Mouse (Mus musculus) lung, postnatal 0 days (tissue): ENCODE measurements around the gene Nnat. TPM values are rescaled to one million over a fixed set of nuclear protein-coding genes. Genes with fewer than 3 reads are reported as not detected.

ENCODE experiments used
- ATAC-seq: fragments of 200-750 bp; cut with Nextera tagmentation; 2 replicates; pipeline ENCODE4 v1.8.0; 2017; ENCODE audit warnings: moderate library complexity
- DNase-seq: peaks from one replicate; pipeline ENCODE4 v3.0.0-alpha.2; 2016; ENCODE audit warnings: low spot score
- H3K27ac ChIP-seq: fragments of 300-500 bp; sonication (generic); 2 replicates; pipeline ENCODE4 v1.5.1; 2014; ENCODE audit warnings: antibody characterized with exemption, mild to moderate bottlenecking, low read length, mixed read lengths
- H3K27me3 ChIP-seq: fragments of 300-500 bp; sonication (generic); replicated peaks from 2 replicates; pipeline ENCODE4 v1.6.1; 2014; ENCODE audit warnings: low read length, mixed read lengths; ENCODE audit not compliant: insufficient read depth
- H3K36me3 ChIP-seq: fragments of 300-500 bp; sonication (generic); 2 replicates; pipeline ENCODE4 v1.6.1; 2014; ENCODE audit warnings: low read length, mixed read lengths; ENCODE audit not compliant: insufficient read depth
- H3K4me1 ChIP-seq: fragments of 300-500 bp; sonication (generic); 2 replicates; pipeline ENCODE4 v1.6.1; 2014; ENCODE audit warnings: antibody characterized with exemption, low read depth, low read length, mixed read lengths; ENCODE audit not compliant: insufficient read depth
- H3K4me2 ChIP-seq: fragments of 300-500 bp; sonication (generic); replicated peaks from 2 replicates; pipeline ENCODE4 v1.6.1; 2014; ENCODE audit warnings: low read depth, mild to moderate bottlenecking, low read length, moderate library complexity, mixed read lengths
- H3K4me3 ChIP-seq: fragments of 300-500 bp; sonication (generic); 2 replicates; pipeline ENCODE4 v1.5.1; 2014; ENCODE audit warnings: low read depth, low read length
- H3K9ac ChIP-seq: fragments of 300-500 bp; sonication (generic); replicated peaks from 2 replicates; pipeline ENCODE4 v1.6.1; 2014; ENCODE audit warnings: low read depth, mild to moderate bottlenecking
- H3K9me3 ChIP-seq: fragments of 300-500 bp; sonication (generic); 2 replicates; pipeline ENCODE4 v1.6.1; 2016; ENCODE audit warnings: low read length, mixed read lengths
- CTCF ChIP-seq: IDR thresholded peaks from 2 replicates; pipeline ENCODE4 v1.5.1; 2016; ENCODE audit warnings: antibody characterized with exemption, mild to moderate bottlenecking
- EP300 ChIP-seq: IDR thresholded peaks from 2 replicates; pipeline ENCODE4 v1.6.1; 2016; ENCODE audit warnings: antibody characterized with exemption, mild to moderate bottlenecking, control low read depth
- WGBS: fragments of 180-500 bp; shearing (Covaris S2); extraction: QIAGEN DNeasy Blood & Tissue Kit; methylation state at CpG from one replicate; pipeline ENCODE4 v1.1.7; 2014; 5-methylcytosine and 5-hydroxymethylcytosine counted together
- polyA plus RNA-seq: library from polyadenylated mRNA; unstranded; fragments of >200 nt; fragmentation: Nextera tagmentation; extraction: Ambion mirVana; gene quantifications from 2 replicates; pipeline ENCODE4 v1.2.1, GENCODE M21; 2015

Gene Nnat
- polyA plus RNA-seq, 1 experiment from 2014 or later: 101 TPM

DNA sequence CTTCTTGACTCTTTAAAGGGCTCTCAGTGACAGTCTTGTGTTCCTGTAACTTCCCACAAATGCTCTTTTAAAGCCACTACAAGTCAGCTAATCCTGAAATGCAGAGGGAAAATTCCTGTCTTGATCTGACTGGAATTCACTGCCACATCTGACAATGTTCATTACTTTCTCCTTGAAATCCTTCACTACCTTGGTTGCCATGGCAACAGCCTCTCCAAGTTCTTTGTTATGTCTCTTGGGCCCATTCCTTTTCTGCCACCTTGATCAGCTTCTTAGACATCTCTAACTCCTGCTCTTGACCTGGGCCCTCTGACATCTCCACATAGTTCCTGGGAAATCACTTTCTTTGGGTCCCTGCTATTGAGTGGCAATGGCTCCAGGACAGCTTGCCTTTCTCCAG lies 13.2 kb upstream of the Nnat start:
- Histone ChIP-seq H3K36me3 (peaks cover 5% of the 10 kb centered on the region; the same call in 1 of the 2 replicates), H3K27me3 (no peaks in the 10 kb centered on the region), H3K4me1 (no peaks in the 10 kb centered on the region), H3K4me3 (no peak overlapping the region), H3K9ac (no peak overlapping the region), H3K4me2 (no peak overlapping the region), H3K9me3 (no peaks in the 10 kb centered on the region), H3K27ac (no peak overlapping the region)
- ATAC-seq (no peak), DNase-seq (peak; percentile 27)
- TF ChIP-seq CTCF (no peak), EP300 (no peak)

DNA sequence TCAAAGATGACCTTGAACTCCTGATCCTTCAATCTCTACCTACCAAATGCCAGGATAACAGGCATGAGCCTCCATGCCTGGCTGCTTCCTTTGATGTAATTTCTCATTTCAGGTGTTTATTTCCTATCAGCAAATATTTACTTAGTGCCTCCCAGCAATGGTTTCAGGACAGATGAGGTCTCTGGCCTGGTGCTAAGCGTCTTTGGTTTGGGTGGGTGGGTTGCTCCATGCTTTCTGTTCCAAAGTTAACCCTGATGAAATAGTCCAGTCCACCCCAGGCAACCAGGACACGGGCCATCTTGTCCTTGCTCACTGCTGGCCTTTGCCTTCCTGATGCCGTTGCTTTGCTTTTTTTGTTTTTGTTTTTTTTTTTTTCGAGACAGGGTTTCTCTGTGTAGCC lies 9.6 kb upstream of the Nnat start:
- ATAC-seq (no peak), DNase-seq (no peak)
- Histone ChIP-seq H3K4me1 (peaks cover 13% of the 10 kb centered on the region), H3K27me3 (no peaks in the 10 kb centered on the region), H3K9me3 (no peaks in the 10 kb centered on the region), H3K36me3 (peaks cover 5% of the 10 kb centered on the region; the same call in 1 of the 2 replicates), H3K4me2 (no peak overlapping the region), H3K4me3 (no peak overlapping the region), H3K27ac (no peak overlapping the region), H3K9ac (no peak overlapping the region)
- TF ChIP-seq EP300: no peak
- no peak for TF ChIP-seq CTCF
- 72% methylated on average over 4 of the region's 4 CpGs for WGBS

GRCm38 (mm10) chr2:157552158-157552886 lies 7.6 kb upstream of the Nnat start:
- Histone ChIP-seq H3K9me3 (no peaks in the 10 kb centered on the region), H3K4me3 (no peak overlapping the region), H3K36me3 (peaks cover 5% of the 10 kb centered on the region; the same call in 1 of the 2 replicates), H3K4me1 (peaks cover 24% of the 10 kb centered on the region), H3K9ac (no peak overlapping the region), H3K27ac (no peak overlapping the region), H3K27me3 (no peaks in the 10 kb centered on the region), H3K4me2 (no peak overlapping the region)
- peak; percentile 79 for DNase-seq
- 56% methylated on average over 10 of the region's 10 CpGs for WGBS
- peak; percentile 88 for ATAC-seq
- TF ChIP-seq CTCF (no peak), EP300 (no peak)

- 43% methylated on average over 5 of the region's 5 CpGs for WGBS
- peaks cover 4% of the 10 kb centered on the region for H3K9me3 ChIP-seq
- peaks cover 24% of the 10 kb centered on the region for H3K4me1 ChIP-seq
- 0 out of 2 replicates have a peak, but pooled peaks cover 4% of the 10 kb centered on the region for H3K36me3 ChIP-seq
- no peak overlapping the region for H3K4me2 ChIP-seq
- peak; percentile 51 for DNase-seq
- no peaks in the 10 kb centered on the region for H3K27me3 ChIP-seq
- ATAC-seq: peak; percentile 13; the same call in 1 of the 2 replicates
- TF ChIP-seq CTCF (no peak), EP300 (no peak)
- H3K9ac ChIP-seq: no peak overlapping the region
- H3K4me3 ChIP-seq: no peak overlapping the region
- peak overlapping the region; percentile 62 for H3K27ac ChIP-seq
Observed at GRCm38 (mm10) chr2:157556074-157556698, 3.7 kb upstream of the Nnat start.

DNA sequence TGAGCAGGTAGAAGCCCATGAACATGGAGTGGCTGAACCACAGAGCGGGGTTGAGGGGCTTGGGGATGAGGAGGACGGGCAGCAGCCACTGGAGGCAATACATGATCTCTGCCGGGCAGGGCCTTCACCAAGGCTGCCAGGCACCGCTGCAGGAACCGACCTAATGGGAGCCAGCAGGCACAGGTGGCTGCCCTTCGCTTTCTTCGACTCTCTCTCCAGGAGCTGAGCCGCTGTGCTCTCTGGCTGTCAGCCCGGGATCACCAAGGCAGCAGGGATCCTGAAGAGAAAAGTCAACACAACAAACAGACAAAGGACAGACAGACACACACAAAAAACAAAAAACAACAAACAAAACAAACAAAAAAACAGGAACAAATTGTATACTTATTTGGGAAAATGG lies 1.8 kb upstream of the Nnat start:
- Histone ChIP-seq H3K9me3 (peaks cover 4% of the 10 kb centered on the region), H3K4me3 (no peak overlapping the region), H3K4me2 (no peak overlapping the region), H3K36me3 (0 out of 2 replicates have a peak, but pooled peaks cover 4% of the 10 kb centered on the region), H3K27me3 (no peaks in the 10 kb centered on the region), H3K9ac (no peak overlapping the region), H3K27ac (no peak overlapping the region), H3K4me1 (peaks cover 22% of the 10 kb centered on the region)
- no peak for DNase-seq
- TF ChIP-seq EP300: no peak
- no peak for TF ChIP-seq CTCF
- no peak for ATAC-seq
- WGBS: 76% methylated on average over 9 of the region's 9 CpGs

DNA sequence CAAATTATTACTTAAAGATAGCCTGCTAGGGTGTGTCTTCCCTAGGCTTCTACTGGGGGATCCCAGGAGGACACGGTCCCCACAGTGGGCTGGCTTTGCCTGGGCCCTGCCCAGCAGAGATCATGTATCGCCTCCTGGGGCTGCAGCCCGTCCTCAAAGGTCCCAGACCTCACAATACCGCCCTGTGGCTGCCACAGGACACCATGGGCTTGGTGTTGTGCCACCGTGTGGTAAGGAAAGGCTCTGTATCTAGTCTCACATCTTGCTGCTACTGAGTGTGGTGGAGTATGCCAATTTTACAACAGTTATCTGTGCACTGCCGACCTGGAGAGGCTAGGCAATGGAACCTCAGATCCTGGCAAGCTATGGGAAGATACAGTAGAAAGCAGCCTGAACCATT lies 1.4 kb upstream of the Nnat start:
- peaks cover 4% of the 10 kb centered on the region for H3K9me3 ChIP-seq
- 69% methylated on average over 6 of the region's 6 CpGs for WGBS
- H3K4me3 ChIP-seq: no peak overlapping the region
- ATAC-seq: no peak
- no peak overlapping the region for H3K9ac ChIP-seq
- no peak for TF ChIP-seq EP300
- TF ChIP-seq CTCF: peak; percentile 39
- no peak overlapping the region for H3K4me2 ChIP-seq
- H3K27ac ChIP-seq: no peak overlapping the region
- DNase-seq: no peak
- no peaks in the 10 kb centered on the region for H3K27me3 ChIP-seq
- H3K4me1 ChIP-seq: peaks cover 19% of the 10 kb centered on the region
- 0 out of 2 replicates have a peak, but pooled peaks cover 4% of the 10 kb centered on the region for H3K36me3 ChIP-seq
